Mouse (Mus musculus) layer of hippocampus, adult 11-12 months (tissue): ENCODE data around the gene Tpbgl.

Experiments
- DNase-seq: peaks from one replicate; pipeline ENCODE4 v3.0.0; 2022; ENCODE audit warnings: low spot score

The Tpbgl gene

DNA sequence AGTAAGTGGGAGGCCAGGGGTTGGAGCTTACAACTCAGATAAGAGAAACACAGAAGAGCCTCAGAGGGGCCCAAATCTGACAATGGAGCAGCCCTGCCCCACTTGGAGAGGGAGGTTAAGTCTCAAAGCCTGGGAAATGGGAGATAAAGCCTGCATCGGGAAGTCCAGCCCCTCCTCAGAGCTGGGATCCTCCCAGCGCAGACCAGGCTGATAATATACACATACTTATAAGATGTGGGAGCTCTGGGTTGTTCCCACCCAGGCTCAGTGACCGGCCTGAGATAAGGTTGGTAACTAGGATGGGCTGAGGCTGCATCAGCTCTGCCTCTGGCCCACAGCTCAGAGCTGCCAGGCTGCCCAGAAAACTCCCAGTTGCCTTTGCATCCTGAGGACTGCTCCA, 15.2 kb upstream of the Tpbgl start:
- no peak for DNase-seq

DNA sequence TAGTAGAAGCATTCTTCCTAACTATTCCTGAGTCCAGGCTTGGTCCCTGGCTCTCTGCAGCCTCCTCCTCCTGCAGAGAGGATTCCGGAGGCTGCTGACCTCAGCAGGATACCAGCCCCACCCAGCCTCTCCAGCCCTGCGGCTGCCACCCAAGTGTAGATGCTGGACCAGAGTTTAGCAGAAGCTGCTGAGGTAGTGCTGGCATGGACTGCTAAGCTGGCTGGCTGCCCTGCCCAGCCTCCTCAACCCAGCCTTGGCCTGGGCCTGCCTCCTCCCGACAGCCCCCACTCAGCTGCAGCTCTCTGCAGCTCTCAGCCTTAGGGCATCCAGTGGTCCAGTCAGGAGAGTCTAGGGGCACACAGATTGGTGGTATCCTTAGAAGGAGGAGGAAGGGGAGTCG, 14.3 kb upstream of the Tpbgl start:
- DNase-seq, result no peak

DNA sequence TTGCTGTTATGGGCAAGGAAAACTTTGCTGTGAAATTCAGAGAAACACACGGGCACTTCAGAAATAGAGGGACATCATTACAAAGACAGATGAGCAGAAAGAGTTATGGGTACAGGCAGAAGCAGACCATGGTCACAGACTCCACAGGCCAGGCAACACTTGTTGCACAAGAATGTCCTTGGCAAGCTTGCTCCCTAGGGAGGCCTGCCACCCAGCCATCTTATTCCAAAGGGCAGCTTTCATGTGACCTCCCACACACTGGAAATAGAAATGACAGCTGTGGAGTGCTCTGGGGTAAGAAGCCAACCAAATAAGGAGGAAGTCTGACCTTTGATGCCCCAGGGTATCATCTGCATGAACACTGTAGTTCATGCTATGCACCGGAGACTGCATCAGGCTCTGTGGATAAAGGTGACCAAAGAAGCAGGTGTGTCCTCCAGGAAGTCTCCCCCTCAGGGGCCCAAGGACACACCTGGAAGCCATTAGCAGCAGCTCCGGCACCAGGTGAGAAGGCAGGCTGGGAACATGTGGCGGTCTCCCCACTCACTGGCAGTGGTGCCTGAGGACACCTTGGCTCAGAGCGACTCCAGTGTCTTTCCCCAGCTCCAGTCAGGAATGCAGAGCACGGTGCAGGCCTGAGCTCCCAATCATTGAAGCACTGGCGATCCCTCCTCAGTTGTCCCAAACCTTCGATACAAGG, 7.2 kb upstream of the Tpbgl start:
- DNase-seq, result no peak

DNA sequence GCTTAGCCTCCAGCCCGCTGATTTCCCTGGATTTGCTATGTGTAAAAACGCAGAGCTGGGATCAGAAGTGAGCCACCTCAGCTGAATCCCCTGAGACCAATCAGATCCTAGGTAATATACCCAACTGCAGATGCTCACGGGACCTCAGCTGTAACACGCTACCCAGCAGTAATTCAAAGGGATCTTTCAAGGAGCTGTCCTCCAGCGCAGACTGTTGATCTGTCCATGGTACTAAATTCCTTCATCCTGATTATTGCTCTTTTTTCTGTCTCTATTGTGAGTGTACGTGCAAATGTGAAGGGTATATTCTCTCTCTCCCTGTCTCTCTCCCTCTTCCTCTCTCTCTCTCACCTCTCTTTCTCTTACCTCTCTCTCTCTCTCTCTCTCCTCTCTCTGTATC, 5.4 kb upstream of the Tpbgl start:
- no peak for DNase-seq

DNA sequence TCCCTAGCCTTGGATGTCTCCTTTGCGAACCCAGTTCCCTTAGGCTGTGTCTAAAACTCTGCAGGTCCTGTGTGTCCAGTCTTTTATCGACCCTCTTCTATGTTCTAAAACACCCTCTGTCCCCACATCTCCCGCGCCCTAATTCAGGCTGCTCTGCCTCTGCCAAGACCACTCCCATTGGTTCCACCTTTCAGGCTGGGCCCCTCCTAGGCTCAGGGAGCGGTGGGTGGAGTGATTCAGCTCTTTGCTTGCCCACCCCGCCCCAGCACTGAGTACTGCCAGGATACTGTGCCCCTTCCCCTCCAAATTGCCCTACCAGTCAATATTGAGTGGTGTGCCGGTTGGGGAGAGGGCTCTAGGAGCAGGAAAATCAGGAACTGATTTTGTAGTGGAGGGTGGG, 463 bp upstream of the Tpbgl start:
- no peak for DNase-seq

DNA sequence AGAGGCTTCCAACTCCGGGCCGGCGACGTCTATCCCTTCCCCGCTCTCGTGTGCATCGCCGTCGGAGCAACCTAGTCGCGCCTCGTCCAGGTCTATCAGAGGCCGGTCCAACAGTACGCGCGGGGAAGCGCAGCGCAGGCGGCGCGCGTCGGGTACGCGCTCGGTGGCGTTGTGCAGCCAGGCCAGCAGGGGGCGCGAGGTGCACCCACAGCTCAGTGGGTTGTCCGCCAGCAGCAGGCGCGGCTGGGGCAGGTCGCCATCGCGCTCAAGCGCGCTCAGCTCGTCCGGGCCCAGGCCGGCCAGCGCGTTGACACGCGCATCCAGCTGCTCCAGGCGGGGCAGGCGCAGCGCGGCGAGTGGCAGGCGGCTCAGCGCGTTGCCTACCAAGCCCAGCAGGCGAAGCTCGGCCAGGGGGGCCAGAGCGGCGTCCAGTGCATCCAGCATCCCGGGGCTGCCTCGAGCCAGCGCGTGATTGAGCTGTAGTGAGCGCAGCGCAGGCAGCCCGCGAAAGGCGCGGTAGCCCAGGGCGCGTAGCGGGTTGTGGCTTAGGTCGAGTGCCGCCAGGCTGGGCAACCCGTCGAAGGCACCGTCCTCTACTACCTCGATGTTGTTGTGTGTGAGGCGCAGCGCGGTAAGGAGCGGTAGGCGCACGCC, 1.1 kb downstream of the Tpbgl start:
- DNase-seq, result peak; percentile 86

DNA sequence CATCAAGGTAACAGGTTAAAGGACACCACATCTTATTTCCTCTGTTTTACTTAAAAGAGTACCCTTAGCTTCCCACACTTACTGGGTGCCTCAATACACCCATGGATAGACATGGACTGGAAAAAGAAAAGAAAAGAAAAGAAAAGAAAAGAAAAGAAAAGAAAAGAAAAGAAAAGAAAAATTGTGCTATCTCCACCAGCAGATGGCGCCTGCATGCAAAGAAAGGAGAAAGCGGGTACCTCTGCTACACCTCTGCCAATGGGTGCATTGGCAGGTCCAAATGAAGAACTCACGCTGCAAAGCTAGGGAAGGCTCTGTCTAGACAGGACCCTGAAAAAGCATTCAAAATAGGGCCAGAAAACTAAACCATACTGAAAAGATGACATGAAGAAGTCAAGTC, 8.0 kb downstream of the Tpbgl start:
- peak; percentile 31 for DNase-seq

DNA sequence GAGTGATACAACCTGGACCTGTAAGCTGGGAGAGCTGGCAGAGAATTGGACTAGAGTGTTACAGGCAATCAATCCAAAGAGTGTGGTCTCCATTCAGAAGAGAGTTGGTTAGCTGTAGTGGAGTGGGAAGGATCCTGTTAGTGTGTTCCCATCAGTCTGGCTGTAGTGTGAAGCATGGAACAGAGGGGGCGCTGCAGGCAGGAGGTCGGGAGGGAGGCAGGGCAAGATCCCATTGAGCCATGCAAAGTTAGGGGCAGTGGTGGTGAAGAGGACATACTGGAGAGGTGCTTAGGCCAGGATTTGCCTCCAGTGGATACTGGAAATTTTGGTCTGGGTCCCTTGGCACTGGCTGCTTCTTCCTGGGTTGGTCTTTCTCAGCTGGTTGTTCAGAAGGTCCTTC, 8.6 kb downstream of the Tpbgl start:
- no peak for DNase-seq

DNA sequence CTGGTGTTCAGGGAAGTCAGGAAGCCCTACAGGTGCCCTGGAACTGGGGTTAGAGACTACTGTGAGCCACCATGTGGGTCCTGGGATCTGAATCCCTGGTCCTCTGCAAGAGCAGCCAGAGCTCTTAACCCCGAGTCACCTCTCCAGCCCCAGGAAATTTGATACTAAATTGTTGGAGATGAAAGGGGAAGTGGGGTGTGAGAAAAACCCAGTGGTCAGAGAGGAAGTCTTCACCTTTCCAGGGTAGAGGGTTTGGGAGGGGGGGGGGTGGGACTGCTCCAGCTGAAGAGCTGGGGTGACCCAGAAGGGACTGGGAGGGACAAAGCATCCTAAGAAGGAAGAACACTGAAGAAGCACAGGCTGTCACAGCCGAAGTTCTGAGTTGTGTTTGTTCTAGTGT, 19.3 kb downstream of the Tpbgl start:
- no peak for DNase-seq

DNA sequence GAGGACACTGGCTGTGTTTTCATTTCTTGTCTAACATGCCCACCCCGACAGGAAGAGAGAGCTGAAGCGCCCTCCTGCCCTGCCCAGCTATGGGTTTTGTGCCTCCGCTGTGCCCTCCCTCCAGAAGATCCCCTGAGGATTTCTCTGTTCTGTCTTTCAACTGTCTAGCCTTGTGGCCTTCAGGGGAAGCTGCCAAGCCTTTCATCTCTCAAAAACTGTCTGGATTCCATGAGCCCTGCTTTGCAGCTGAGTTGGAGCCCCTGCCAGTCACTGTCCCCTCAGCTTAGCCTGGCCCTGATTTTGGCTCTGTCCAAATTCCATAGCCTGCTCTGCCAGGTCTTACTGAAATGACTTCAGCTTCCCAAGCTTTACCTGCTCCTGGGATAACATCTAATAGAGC, 20.1 kb downstream of the Tpbgl start:
- DNase-seq, result no peak

DNA sequence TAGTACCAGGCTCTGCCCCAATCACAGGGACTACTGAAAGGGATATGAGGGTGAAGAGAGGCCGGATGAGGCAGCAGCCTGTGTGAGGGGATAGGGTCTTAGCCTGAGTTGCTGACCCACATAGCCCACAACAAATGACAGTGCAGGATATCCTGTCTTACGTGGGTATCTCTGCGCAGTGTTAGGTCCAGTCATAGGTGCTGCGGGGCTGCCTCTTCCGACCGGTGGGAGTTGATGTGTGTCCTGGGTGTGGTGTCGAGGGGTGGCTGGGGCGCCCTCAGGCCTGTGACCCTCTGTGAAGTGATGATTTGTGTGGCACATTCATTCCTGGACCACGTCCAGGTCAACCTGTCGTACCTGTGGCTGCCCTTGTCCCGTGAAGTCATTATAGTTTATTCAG, 20.6 kb downstream of the Tpbgl start:
- no peak for DNase-seq

DNA sequence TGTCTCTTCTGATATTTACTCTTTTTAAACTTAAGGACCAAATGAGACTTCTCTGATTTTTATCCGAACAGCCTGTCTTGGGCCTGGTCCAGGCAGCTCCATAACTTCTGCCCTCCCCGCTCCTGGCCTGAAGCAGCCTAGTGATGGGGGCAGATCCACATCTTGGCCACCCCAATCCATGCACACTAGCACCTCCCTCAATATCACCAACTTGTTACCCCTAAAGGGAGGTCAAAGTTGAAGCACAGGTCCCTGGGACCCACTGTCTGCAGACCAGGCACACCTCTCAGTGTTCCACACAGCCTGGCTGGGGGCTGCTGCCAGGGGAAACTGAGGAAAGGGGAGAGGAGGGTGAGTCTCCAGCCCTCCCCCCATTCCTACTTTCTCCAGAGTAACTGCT, 21.8 kb downstream of the Tpbgl start:
- DNase-seq, result no peak

DNA sequence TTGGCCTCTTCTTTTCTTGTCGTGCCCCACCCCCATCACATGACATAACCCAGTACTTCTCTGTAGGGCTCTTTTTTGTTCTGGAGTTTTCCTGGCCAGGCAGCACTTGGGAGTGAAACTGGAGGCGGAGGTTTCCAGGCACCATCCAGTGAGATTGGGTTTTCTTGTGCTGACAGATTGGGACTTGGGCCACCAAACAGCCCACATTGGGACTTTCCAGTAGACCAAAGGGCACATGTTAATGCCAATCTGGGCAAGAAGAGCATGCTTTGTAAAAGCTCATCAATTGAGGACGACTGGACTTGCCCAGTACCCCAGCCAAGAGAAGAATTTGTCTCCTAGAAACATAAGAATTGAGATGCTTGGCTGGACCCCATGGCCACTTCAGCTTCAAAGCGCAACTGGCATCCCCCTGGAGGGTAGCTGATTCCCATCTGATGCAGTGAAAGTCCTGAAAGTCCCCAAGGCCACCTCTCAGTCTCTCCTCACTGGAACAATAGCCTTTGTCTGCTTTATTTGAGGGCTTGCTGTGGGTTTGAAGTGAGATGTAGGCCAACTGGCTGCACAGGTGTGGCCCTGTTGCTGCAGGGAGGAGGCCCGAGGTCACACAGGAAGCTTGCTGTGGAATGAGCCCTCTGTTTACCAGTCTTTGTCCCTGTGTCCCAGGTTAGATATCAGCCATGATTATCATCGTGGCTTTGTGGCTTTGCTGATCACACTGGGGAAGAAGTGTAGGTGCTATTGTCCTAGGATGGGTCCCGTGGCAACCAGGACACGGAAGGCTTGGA, 22.8 kb downstream of the Tpbgl start:
- DNase-seq, result no peak

DNA sequence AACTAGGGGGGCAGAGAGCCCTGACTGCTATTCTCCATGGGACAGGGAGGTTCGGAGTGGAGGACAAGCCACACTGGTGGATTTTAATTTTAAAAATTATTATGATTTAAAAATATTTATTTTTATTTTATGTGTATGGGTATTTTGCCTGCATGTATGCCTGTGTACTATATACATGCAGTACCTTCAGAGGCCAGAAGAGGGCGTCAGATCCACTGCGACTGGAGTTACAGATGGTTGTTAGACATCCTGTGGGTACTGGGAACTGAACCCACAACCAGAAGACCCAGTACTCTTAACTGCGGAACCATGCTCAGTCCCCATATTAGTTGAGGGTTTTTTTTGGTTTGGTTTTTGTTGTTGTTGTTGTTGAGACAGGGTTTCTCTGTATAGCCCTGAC, 28.2 kb downstream of the Tpbgl start:
- DNase-seq, result no peak

DNA sequence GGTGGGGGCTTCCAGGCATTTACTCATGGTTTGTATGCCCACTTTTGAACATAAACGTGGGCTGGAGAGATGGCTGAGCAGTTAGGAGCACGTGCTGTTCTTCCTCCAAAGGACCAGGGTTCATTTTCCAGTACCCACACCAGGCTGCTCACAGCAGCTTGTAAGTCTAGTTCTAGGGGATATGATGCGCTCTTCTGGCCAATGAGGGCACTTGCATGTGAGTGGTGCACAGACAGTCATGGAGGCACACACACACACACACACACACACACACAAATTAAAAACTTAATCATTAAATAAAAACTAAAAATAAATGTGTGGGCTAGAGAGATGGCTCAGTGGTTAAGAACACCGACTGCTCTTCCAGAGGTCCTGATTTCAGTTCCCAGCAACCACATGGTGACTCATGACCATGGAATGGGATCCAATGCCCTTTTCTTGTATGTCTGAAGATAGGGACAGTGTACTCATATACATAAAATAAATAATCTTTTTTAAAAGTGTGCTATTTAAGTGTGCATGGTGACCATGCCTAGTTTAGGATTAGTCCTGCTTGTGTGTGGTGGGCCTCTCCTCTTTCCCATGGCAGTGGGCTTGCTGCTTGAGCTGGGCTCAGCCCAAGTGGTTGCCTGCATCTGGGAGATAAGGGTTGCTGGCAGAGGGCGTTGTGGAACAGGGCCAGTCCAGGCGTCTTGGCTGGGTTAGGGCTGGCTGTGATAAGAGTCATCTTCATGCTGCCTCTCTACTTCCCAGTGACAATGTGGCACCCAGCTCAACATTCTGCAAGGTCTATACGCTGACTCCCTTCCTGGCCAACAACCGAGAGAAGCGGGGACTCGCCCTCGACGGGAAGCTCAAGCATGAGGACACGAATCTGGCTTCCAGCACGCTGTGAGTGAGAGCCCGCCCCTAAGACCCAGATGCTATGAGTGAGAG, 32.8 kb downstream of the Tpbgl start:
- DNase-seq, result no peak

DNA sequence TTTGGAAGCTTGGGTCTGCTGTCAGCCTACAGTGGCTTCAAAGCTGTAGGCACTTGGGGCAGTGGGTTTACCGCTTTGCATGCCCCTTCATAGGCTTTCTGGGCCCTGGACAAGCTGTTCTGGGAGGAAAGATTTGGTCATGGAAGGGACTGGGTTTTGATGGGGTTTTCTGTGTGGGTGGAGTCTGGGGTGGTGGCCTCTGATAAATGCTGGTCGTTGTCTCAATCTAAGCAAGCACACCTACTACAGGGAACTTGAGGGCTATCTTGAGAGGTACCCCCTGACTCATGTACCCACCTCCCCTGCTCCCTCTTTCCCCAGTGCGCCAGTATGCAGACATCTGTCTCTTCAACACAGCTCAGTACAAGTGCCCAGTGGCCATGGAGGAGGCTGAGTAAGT, 34.2 kb downstream of the Tpbgl start:
- DNase-seq, result no peak

DNA sequence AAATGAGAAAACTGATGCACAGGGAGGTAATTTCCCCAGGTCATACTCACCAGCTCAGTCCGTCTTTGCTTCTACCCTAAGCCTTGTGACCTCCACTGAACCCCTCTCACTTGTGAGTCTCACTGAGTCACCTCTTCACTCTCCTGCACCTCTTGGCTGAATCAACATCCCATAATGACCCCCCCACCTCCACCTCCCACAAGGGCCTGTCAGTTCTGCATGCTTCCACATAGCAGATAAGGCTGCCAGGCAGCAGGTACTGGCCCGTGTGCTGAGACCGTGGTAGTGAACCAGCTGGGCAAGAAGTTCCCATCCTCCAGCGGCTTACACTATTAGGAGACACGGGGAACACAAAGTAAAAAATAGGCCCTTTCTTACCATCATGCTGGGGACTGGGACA, 36.3 kb downstream of the Tpbgl start:
- DNase-seq, result no peak

DNA sequence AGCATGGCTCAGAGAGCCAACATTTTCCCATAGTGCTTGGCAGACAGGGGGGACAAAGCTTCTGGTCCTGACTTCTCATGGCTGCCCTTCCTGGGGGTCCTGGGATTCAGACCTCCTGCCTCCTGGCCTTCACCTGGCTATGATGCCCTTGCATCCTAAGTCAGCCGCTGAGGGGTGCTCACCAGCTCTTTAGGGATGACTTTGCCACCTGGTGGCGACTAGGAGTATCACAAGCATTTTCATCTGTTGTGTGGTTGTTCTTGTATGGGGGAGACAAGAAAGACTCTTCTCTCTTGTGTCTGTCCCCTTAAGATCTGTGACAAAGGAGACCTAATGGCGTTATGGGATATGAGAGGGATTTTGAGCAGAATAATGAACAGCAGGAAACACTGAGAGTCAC, 36.8 kb downstream of the Tpbgl start:
- DNase-seq, result peak; percentile 78

DNA sequence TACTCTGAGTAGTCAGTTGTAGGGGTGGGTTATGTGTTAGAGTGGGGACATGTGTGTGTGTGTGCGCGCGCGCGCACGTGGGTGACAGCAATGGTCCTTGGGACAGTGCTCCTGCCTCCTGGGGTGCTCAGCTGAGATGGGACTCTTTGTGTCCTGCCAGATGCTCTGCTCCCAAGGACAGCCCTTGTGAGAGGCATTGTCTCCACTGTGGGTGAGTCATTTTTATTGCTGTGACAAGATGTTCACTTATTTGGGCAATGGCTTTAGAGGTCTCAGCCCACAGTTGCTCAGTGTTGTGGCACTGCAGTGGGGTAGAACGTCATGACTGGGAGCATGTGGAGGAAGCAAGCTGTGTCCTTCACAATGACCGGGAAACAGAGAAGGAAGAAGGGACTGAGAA, 40.9 kb downstream of the Tpbgl start:
- DNase-seq, result no peak

DNA sequence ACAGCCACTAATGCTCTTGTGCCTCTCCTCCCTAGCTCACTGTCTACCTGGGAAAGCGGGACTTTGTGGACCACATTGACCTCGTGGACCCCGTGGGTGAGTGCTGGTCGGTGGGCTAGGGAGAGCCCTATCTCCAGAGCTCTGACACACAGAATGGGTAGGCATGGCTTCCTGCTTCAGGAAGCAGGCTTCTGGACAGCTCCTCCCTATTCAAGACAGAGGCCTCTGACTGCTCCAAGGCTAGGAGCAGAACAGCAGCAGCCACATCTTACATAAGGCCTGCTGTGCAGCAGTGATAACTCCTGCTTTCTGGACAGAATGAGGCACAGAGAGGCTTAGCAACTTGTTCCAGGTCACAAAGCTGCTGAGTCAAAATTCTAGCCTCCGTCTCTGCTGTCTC, 43.3 kb downstream of the Tpbgl start:
- no peak for DNase-seq

DNA sequence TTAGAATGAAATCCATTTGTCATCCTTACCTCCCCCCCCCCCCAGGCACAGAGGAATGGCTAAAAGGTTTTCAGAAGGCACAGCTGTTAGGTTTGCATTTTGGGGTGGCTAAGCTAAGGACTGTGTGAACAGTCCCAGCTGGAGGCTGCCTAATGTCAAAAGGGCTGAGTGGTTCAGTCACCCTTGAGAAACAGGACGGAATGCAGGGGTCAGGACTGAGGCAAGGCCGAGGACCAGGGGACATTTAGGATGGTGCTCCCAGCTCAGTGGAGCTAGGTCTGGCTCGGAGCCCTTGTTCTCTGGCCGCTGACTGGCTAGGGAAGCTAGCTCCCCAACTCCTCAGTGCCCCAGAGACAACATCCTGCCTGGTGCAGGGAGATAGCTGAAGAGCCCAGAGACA, 44.0 kb downstream of the Tpbgl start:
- DNase-seq, result no peak

DNA sequence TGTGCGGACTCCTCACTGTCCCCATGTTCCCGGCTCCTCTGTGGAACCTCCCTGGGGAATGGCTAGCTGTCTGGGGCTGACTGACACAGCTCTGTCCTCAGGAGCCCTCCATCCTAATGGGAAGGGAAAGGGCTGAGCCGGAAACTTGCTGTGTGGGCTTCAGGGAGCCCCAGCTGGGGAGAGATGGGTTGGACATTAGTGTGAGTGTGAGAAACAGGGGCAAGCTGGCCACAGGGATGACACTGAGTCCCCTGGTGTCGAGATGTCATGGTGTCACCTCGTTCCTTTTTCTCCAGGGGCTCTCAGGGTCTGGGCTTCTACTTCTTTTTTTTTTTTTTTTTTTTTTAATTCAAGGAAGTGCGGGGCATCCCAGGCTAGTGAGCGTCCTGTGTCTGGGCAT, 44.6 kb downstream of the Tpbgl start:
- DNase-seq, result no peak
